In genomic region chrX:13710174-13710573, GRCm38 (mm10) we compare ENCODE assay signal across 9 mouse cellular contexts. TPM values are rescaled to one million over a fixed set of nuclear protein-coding genes. Genes with fewer than 3 reads are reported as not detected.
DNase-seq lines count a peak whose midpoint lies in the region; TF ChIP-seq lines count a peak whose summit lies in the region.
"Had no signal": no experiment of that assay in that cellular context is flagged by ENCODE, and none has a peak within 500 bp of the region (broad histone marks: within the 10 kb centered on the region; RNA-seq: fewer than 3 reads in every experiment).

No protein-coding gene starts in this region.

- H3K9me3 ChIP-seq in CH12.LX (replicated peaks; ENCODE audit: low read length), result no peaks in the 10 kb centered on the region
- no peaks in the 10 kb centered on the region for H3K9me3 ChIP-seq in midbrain, embryonic 10.5 days (replicated peaks)
- H3K9me3 ChIP-seq: lung, embryonic 15.5 days had no signal

- intact Hi-C loops in heart, postnatal 25 days (cut with DNase I), result no loop called here
- intact Hi-C loops in gastrocnemius, postnatal 14 days (cut with DNase I; ENCODE audit: low total_unique reads), result no loop called here

- 60% methylated on average over 2 of the region's 2 CpGs for WGBS in midbrain, embryonic 10.5 days

- H3K4me1 ChIP-seq in CH12.LX (ENCODE audit: control insufficient read depth in 1 of 2, insufficient read depth in 2 of 2), result no peaks in the 10 kb centered on the region
- no peaks in the 10 kb centered on the region for H3K4me1 ChIP-seq in midbrain, embryonic 10.5 days
- H3K4me1 ChIP-seq: lung, embryonic 15.5 days had no signal

- DNase-seq in heart, adult 8-10 months (ENCODE audit: low spot score), result peak; percentile 46
- no peak for DNase-seq in heart, postnatal 25 days (ENCODE audit: low spot score)
- peak; percentile 48 for DNase-seq in CH12.LX (ENCODE audit: extremely low read depth)
- peak; percentile 25 for DNase-seq in cerebellum, adult 11-12 months
- DNase-seq in gastrocnemius, postnatal 14 days, result peak; percentile 29
- DNase-seq in layer of hippocampus, postnatal 10 days (ENCODE audit: low spot score in 2 of 2), result peak; percentile 49 to 67
- peak; percentile 16 for DNase-seq in midbrain, embryonic 10.5 days (ENCODE audit: low spot score)
- peak; percentile 51 for DNase-seq in testis, postnatal 10 days (ENCODE audit: low spot score)

- no peak overlapping the region for H3K9ac ChIP-seq in CH12.LX (ENCODE audit: insufficient read depth, low read depth)
- H3K9ac ChIP-seq: lung, embryonic 15.5 days had no signal

- dilution Hi-C loops in CH12.LX (cut with MboI; ENCODE audit: extremely low pct_ligation_motif_present, extremely low pct_unique_long_range_greater_than_20kb, low sequenced_read_pairs), result no loop called here

- in situ Hi-C loops in CH12.LX (cut with MboI; ENCODE audit: low pct_ligation_motif_present, low pct_unique_long_range_greater_than_20kb, low sequenced_read_pairs), result no loop called here

- TF ChIP-seq EP300 in CH12.LX (IDR thresholded peaks at IDR 0.05; ENCODE audit: low read length), result no peak

- H3K36me3 ChIP-seq in CH12.LX (replicated peaks in 1 of 2; ENCODE audit: control insufficient read depth in 1 of 2, insufficient read depth in 1 of 2, low read length in 1 of 2), result no peaks in the 10 kb centered on the region
- H3K36me3 ChIP-seq in midbrain, embryonic 10.5 days, result peaks cover 8% of the 10 kb centered on the region; the same call in 1 of the 2 replicates
- H3K36me3 ChIP-seq: lung, embryonic 15.5 days had no signal

- no peak for TF ChIP-seq POLR2A in CH12.LX (IDR thresholded peaks at IDR 0.05; ENCODE audit: low read depth, low read length)

- peak; percentile 59 to 72 for TF ChIP-seq CTCF in CH12.LX (conservative IDR thresholded peaks at IDR 0.05 in 1 of 2, IDR thresholded peaks at IDR 0.05 in 1 of 2; ENCODE audit: low read depth in 2 of 2, low read length in 2 of 2)

- H3K4me3 ChIP-seq in CH12.LX (replicated peaks in 1 of 3; ENCODE audit: low read depth in 2 of 3, low read length in 2 of 3, poor library complexity in 1 of 3), result no peak overlapping the region
- no peak overlapping the region for H3K4me3 ChIP-seq in midbrain, embryonic 10.5 days
- H3K4me3 ChIP-seq: lung, embryonic 15.5 days had no signal

- H3K27me3 ChIP-seq in CH12.LX (replicated peaks), result no peaks in the 10 kb centered on the region
- no peaks in the 10 kb centered on the region for H3K27me3 ChIP-seq in midbrain, embryonic 10.5 days (ENCODE audit: low read depth, poor library complexity, severe bottlenecking)
- H3K27me3 ChIP-seq: lung, embryonic 15.5 days had no signal

- no peak overlapping the region for H3K4me2 ChIP-seq in CH12.LX (ENCODE audit: insufficient read depth, low read depth, poor library complexity, severe bottlenecking)
- H3K4me2 ChIP-seq: lung, embryonic 15.5 days had no signal

- no peaks in the 10 kb centered on the region for H3K79me2 ChIP-seq in CH12.LX (replicated peaks; ENCODE audit: control insufficient read depth, extremely low read depth, insufficient read depth, poor library complexity, severe bottlenecking)

- no peak overlapping the region for H3K27ac ChIP-seq in CH12.LX (ENCODE audit: insufficient read depth, low read depth)
- H3K27ac ChIP-seq in midbrain, embryonic 10.5 days (replicated peaks), result no peak overlapping the region
- H3K27ac ChIP-seq: lung, embryonic 15.5 days had no signal

- peak; percentile 88 for TF ChIP-seq RAD21 in CH12.LX (IDR thresholded peaks at IDR 0.05; ENCODE audit: low read depth, low read length)

TF ChIP-seq in CH12.LX, 34 proteins besides CTCF, POLR2A, EP300 and RAD21:
- TF ChIP-seq KAT2A (IDR thresholded peaks at IDR 0.05; ENCODE audit: insufficient replicate concordance, low read length) (no peak), SMC3 (IDR thresholded peaks at IDR 0.05; ENCODE audit: low read depth, low read length) (peak; percentile 56), PAX5 (IDR thresholded peaks at IDR 0.05; ENCODE audit: low read length) (no peak), MAFK (IDR thresholded peaks at IDR 0.05; ENCODE audit: insufficient replicate concordance, low read length) (no peak), CHD1 (IDR thresholded peaks at IDR 0.05; ENCODE audit: low read depth, low read length) (no peak), USF2 (conservative IDR thresholded peaks at IDR 0.05; ENCODE audit: low read depth, low read length) (no peak)
TF ChIP-seq in CH12.LX: peak in this region for 1.

RNA-seq across cellular contexts. Expression of gene Gpr82, which starts 49.0 kb away (rescaled TPM):
- not detected for total RNA-seq in heart, adult 8-10 months (2022)
- total RNA-seq in heart, postnatal 25 days (2021), result not detected
- 0.04 TPM in 1 of 2 replicates, not detected in the other for total RNA-seq in CH12.LX (2012; rRNA removed)
- 0.30 and 0.58 TPM in 2 replicates for total RNA-seq in CH12.LX (2014; rRNA removed)
- polyA plus RNA-seq in CH12.LX (2012; ENCODE audit: insufficient read length, low read depth), result 0.10 and 0.11 TPM in 2 replicates
- not detected for total RNA-seq in gastrocnemius, postnatal 14 days (2021)
- not detected for total RNA-seq in layer of hippocampus, postnatal 10 days (2021)
- polyA plus RNA-seq in midbrain, embryonic 10.5 days (2016; fragmentation: Nextera tagmentation; extraction: Ambion mirVana), result 0.31 and 0.39 TPM in 2 replicates
